Mouse (Mus musculus) megakaryocyte, adult 5-6 weeks (primary cell): ENCODE data around the gene Akr1c13. TPM values are rescaled to one million over a fixed set of nuclear protein-coding genes. Genes with fewer than 3 reads are reported as not detected.

Source experiments
- ATAC-seq: 2 replicates; pipeline ENCODE4 v1.8.0; 2016; ENCODE audit warnings: mild to moderate bottlenecking, inconsistent platforms; ENCODE audit not compliant: poor library complexity, severe bottlenecking
- total RNA-seq, 2 experiments: library from RNA; stranded (forward) in 1 of 2; stranded (reverse) in 1 of 2; fragments of 153-499, 151-499 nt in 1 of 2; fragments of 221-1000, 200-1000 nt in 1 of 2; gene quantifications; 2 replicates each; pipeline versions ENCODE4 v1.2.3 to v1.2.4; 2015 to 2017

Akr1c13 gene
- total RNA-seq, 2 experiments from 2014 or later = 30.1 to 34.9 TPM

GRCm38 (mm10) chr13:4233536-4234172 is 42.7 kb downstream of the Akr1c13 start:
- no peak for ATAC-seq

DNA sequence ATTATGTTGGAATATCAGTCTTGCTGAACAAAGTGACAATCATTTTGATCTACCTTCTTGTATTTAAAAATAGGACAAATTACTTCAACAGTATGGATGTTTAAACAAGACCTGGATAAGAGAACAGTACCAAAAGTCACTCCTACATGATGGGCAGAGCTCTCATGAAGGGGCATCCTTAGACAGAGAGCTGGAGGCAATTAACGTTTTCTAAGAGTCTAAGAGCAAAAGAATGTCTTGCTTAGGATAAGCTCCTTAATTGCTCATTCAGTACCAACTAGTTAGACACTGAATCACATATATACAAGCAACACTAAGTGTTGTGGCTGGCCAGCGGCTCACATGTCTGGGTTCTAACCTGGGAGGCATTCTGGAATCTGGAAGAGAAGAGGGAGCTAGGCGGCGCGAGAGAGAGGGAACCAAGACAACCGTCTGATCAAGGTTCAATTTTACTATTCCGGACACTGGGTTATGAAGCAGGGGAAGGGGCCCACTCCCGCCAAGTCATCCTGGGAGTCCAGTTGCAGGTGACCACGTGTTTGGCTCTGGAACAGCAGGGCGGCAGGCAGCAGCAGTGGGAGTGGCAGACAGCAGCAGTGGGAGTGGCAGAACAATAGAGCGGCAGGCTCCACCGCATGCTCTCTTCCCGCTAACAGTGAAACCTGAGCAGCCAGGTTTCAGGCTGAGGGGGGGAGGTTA is 54.1 kb downstream of the Akr1c13 start:
- no peak for ATAC-seq

DNA sequence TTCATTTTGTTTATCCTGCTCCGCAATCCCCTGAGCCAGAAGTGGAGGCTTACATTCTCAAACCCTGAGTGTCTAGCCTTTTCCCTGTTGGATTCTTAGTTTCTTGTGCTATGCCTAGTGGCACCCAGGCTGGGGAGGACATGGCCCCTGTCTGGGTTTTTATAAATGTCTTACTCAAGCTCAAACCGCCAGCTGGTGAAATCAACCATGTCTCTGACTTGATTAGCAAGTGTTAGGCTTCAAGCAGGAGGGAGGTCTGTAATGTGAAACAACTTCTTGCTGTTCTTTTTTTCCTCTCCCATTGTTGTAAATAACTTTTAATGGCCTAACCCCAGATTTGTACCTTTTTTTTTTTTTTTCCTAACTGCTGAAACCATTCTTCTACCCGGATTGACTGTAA is 58.4 kb downstream of the Akr1c13 start:
- no peak for ATAC-seq

Other genes starting within 250 kb of the Akr1c13 start
- gene Ucn3, start 245.8 kb upstream of the Akr1c13 start, total RNA-seq (2015) = not detected in 2 replicates
- not detected in 2 replicates for gene Ucn3, start 245.8 kb upstream of the Akr1c13 start, total RNA-seq (2017)
- gene Akr1c14, start 142.1 kb upstream of the Akr1c13 start, total RNA-seq (2015) = not detected in 2 replicates
- gene Akr1c14, start 142.1 kb upstream of the Akr1c13 start, total RNA-seq (2017) = not detected in 2 replicates
- 0.65 and 0.84 TPM in 2 replicates for gene Akr1c18, start 40.5 kb upstream of the Akr1c13 start, total RNA-seq (2015)
- gene Akr1c18, start 40.5 kb upstream of the Akr1c13 start, total RNA-seq (2017) = 0.20 and 1.0 TPM in 2 replicates
- not detected in 2 replicates for gene Akr1c19, start 37.5 kb downstream of the Akr1c13 start, total RNA-seq (2015)
- not detected in 2 replicates for gene Akr1c19, start 37.5 kb downstream of the Akr1c13 start, total RNA-seq (2017)
- gene Akr1c12, start 88.3 kb downstream of the Akr1c13 start, total RNA-seq (2015) = 0.27 TPM in 1 of 2 replicates, not detected in the other
- gene Akr1c12, start 88.3 kb downstream of the Akr1c13 start, total RNA-seq (2017) = 0.51 and 0.94 TPM in 2 replicates
- not detected in 2 replicates for gene Akr1c6, start 243.2 kb downstream of the Akr1c13 start, total RNA-seq (2015)
- not detected in 2 replicates for gene Akr1c6, start 243.2 kb downstream of the Akr1c13 start, total RNA-seq (2017)